Mouse (Mus musculus): ENCODE measurements at regions not wholly inside any gene's neighbourhood (a gene's known extent, or its start where the extent isn't known, plus 50 kb on each side); places are given as distances from the start of the nearest gene placed in this dataset.

DNA sequence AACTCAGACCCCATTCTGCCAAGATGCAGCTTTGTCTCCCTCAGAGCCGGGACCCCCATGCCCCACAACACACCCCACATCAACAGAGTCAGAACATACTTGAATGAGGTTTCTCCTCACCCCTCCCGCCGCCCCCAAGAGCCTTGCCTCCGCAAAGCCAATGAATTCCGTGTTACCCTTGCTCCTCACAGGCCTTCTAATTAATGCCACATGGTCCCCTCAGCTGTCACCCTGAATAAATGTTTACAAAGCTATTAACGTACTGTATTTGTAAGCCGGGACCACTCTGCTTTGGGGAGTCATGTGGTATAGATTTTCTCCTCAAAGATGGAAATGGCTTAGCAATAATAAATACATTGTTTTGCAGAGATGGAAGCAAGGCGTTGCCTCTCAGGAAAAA, 140.5 kb upstream of the Tbx3 start:
- DNase-seq, result no peak

DNA sequence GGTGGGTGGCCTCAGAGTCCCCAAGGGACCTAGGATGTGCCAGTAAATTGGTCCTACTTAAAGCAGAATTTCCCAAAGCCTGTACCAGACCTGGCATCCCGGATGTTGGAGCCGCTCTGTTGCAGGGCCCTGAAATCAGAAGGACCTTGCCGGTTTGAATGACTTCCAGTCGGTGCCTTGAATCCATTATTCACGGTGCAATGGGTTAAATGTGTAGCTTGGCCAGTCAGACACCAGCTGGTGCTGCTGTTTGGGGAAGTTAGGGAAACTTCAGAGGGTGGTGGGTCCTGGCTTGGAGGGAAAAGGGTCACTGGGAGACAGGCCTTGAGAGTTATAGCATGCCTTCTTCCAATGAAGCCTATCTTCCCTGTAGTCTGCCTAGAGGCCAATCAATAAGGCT, 135.5 kb upstream of the Tbx3 start:
- DNase-seq, result no peak

DNA sequence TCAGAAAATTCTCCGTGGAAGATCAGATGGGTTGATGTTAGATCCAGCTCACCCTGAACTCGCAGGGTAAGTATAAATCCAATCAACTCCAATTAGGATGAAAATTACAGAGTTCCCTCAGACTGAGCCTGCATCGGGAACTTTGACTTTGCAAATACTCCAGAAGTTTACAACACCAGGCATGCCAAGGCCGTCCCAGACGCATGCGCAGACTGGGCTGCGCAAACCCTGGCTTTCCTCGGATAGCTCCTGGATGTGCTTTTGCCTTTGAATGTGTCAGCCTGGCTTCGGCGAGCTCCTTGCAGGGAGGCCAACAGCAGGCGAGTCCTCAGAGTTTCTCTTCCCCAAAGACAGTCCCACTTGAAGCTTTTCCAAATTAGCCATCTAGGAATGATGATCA, 127.6 kb upstream of the Tbx3 start:
- peak; percentile 34 for DNase-seq

DNA sequence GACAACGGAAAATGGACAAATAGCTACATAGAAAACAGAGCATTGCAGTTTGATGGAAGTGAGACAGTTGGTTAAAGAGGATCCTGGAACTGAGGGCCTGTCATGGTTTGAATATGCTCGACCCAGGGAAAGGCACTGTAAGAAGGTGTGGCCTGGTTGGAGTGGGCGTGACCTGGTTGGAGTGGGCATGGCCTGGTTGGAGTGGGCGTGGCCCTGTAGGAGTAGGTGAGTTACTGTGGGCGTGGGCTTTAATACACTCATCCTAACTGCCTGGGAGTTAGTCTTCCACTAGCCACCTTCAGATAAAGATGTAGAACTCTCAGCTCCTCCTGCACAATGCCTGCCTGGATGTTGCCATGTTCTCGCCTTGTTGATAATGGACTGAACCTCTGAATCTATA, 126.8 kb upstream of the Tbx3 start:
- no peak for DNase-seq

DNA sequence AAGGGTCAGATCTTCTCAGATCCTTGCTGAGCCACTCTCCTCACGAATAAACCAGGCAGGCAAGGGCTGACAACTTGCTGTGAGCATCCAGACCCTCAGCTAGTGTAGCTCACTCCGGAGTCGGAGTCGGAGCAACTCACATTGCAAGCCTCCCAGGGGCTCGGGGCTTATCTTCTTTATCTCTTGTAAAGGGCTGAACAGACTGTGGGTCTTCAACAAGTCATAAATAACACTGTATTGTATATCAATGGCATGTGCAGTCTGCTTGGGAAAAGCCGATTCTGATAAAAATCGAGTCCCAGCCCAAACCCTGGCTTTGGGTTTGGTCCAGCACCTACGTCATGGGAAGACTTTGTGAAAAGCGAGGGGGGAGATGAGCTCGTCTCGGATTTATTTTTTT, 125.8 kb upstream of the Tbx3 start:
- peak; percentile 33 for DNase-seq

DNA sequence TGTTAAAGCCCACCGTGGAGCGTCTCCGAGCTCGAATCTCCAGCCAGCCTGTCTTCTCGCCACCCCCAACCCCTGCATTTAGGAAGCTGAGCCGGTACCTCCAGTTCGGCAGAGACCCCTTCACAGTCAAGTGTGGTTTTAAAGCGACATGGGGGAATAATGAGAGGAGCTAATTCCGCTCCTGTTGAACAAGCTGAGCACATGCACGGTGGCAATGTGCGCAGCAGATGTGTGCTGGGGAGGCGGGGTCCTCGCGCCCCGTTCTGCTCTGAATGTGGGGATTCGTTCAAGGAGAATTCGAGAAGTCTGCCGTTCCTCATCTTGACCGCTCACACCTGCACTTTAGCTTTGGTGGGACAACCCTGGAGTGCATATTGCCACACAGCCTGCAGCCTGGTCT, 123.4 kb upstream of the Tbx3 start:
- no peak for DNase-seq

DNA sequence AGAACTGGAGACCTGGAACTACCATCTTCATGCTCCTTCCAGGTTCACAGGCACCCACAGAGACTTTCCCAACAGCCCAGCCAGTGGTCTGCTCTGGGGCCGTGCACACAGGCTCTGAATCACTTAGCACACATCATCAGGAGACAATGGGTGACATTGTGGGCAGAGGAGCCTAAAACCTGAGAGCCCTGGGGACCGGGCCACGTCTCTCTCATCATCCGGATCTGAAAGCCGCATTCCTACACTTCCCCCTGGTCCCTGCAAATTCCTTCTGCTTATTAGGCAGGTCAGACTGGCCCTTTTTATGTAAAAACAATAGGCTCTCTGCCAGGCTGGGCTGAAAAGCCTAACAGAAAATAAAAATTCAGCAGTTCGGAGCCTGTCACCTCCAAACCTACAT, 119.6 kb upstream of the Tbx3 start:
- DNase-seq, result no peak

DNA sequence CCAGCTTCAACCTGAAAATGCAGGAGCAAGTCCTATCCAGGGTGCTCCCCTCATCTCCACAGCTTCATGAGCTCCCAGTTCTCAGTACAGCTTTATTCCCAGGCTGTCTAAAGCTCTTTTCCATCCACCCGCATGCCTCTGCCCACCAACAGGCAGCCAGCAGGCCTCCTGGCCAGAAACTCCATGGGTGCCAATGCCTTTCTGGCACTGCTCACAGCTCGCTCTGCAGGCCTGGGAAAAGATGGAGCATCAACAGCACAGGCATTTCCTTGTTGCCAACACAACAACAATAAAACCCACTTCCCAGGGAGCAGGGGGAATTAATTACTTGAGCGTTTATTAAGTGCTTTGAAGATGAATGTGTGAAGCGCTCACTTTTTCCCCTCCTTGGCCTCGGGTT, 117.0 kb upstream of the Tbx3 start:
- peak; percentile 44 for DNase-seq

DNA sequence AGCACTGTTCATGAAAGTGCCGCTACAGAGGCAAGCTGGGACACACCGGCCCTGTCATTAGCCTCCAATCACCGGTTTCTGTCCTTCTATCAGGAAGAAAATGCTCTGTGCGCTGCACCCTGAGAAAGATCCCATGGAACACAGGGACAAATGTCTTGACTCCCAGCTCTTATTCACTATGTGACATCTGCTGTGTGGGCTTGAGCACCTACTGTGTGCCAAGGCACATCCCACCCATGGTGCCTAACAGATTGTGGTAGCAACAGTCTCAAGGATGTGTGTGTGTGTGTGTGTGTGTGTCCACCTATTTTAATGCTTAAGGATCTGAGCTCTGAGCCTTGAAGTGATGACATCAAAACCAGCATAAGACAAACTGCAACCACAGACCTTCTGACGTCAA, 113.4 kb upstream of the Tbx3 start:
- DNase-seq, result no peak

DNA sequence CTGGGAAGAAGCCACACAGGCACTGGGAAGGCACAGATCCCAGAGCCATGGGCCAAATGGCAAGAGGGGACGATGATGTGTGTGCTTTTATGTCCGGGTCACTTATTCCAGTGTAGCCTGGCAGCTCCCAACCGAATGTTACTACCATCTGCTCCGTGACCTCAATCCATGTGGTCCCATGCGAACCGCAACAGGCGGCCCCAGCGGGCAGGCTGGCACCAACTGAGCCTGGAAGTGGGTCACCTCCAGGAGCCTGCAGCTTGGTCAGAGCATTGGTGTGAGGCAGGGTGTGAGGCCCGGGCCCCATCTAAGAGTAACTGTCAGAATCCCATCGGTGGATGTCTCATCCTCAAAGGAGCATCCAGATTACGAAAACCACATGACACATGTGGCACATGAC, 110.8 kb upstream of the Tbx3 start:
- no peak for DNase-seq

DNA sequence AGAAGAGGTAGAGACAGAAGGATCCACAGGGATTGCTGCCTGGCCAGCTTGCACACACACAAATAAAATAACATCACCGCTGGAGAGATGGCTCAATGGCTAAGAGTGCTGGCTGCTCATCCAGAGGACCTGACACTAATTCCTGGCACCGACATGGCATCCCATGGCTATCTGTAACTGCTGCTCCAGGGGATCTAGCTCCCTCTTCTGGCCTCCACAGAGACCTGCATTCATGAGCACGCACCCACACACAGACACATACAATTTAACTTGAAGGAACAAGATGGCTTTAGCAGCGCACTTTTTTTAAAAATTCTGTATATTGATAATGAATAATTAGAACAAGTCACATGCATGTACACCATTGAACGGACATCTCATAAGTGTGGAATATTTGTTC, 110.1 kb upstream of the Tbx3 start:
- DNase-seq, result no peak

DNA sequence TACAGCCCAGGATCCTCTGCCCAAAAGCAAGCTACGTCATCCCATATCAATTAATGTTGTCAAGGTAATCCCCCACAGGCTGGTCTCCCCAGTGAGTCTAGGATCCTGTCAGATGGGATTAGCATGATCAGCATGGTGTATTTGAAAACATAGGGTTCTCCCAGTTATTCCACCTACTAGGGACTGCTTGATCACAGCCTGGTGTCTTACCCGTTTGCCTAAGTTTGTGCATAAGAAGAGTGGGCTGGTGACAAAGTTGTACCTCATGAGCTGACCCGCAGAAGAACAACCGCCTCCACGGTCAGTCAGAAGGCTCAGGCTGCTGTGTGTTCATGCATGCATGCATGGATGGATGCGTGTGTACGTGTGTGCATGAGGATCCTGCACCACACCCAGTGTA, 108.9 kb upstream of the Tbx3 start:
- DNase-seq, result no peak

DNA sequence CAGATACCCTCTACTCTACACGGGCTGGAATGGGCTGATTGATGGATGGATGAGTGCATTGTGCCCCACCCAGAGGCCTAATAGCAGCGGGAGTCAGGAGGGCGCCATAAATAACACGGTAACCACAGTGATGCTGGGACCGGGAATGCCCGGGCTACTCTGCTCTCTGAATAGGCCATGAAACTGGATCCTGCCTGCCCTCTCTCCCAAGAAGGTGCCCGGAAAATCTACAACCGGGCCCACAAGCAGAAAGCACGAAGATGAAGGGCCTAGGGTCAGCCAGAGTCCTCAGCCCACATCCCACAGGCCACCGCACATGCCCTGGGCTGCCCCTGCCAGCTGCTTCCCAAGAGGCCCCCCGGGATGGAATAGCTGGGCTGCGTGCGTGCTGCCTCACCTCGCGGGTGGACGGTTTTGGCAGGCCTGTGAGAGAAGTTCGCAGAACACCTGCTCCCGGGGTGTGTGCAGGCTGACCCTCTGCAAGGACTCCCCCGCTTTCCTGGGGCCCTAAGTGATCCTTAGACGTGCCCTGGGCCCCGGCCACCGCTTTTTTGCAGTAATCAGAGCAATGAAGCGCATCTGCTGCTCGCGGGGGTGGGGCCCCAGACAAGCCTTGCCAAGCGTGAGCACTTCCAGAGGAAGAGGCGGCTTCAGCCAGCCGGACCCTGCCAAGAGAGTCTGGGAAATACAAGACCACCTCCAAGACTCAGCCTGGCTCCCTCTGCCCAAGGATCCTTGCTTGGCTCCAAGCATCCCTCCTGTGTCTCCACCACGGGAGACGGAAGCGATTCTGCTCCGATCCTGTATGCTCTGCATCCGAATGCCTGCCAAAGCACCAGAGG, 106.7 kb upstream of the Tbx3 start:
- DNase-seq, result peak; percentile 39

DNA sequence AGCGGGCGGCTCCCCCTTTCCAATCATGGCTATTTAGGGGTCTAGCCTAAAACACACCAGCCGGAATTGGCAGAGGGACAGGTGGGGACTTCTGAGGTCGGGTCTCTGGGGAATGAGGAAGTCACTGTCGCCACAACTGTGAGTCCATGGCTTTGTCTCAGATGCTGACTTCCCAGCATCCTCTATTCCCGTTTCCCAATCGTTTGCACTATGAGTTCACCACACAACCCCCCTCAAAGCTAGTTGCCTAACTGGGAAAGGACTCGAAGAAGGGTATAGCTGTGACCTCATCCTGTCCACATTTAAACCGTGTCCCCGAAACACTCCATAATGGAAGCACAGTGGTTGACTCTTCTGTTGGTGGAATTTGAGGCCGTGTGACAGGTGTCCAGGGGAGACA, 102.8 kb upstream of the Tbx3 start:
- DNase-seq, result no peak

DNA sequence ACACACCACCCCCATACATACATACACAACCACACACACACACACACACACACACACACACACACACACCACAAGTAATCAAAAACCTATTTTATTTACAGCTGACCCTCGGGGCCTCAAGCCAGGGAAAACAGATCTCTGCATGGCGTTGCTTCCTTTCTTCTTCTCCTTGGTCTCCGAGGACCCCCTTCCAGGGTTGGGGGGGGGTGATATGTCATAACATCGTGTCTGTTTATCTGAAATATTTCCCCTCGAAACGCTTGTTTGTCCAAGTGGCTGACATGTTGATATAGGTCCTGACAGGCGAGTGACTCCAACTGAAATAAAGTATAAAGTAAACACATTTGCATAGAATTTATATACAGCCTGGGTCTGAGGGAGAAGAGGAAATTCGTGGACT, 100.4 kb upstream of the Tbx3 start:
- DNase-seq, result peak; percentile 67

DNA sequence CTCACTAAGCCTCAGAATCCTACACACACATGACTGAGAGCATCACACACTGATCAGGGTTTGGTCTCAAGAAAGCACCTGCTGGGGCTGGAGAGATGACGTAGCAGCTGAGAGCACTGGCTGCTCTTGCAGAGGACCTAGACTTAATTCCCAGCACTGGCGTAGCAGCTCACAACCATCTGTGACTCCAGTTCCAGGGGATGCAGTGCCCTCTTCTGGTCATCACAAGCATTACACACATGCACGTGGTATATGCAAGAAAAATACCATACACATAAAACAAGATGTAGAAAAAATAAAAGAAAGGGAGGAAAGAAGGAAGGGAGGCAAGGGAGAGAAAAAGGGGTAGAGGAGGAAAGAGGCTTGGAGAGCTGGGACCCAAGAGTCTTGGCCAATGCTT, 98.8 kb upstream of the Tbx3 start:
- no peak for DNase-seq

DNA sequence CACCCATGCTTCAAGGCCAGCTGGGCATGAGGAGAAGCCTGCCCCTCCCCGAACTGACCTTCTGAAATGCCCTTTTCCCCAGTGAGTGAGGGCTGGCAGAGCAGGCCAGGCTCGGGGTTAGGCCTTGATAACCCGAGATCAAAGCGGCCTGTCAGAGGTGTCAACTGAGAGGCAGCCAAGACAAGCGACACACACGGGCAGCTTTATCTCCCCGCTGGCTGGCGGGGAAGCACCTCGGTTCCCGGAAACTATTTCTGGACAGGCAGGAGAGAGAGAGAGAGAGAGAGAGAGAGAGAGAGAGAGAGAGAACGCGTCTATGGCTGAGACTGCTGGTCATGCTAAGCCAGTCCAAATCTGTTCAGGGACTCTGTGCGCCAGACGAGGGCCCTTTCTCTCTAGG, 95.3 kb upstream of the Tbx3 start:
- no peak for DNase-seq

DNA sequence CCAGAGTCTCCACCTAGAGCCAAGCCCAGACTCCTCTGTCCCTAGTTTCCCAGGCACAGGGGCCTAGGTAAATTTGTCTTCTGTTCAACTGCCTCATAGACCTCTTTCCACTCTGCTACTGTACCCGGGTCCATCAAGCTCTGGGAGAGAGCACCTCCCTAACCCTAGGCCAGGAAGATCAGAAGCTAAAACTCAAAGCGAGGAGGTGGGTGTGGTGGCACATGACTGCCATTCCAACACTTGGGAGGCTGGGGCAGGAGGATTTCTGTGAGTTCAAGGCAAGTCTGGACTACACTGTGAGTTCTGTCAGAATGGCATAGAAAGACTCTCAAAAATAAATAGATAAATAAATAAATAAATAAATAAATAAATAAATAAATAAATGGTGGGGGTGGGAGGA, 91.2 kb upstream of the Tbx3 start:
- DNase-seq, result no peak

DNA sequence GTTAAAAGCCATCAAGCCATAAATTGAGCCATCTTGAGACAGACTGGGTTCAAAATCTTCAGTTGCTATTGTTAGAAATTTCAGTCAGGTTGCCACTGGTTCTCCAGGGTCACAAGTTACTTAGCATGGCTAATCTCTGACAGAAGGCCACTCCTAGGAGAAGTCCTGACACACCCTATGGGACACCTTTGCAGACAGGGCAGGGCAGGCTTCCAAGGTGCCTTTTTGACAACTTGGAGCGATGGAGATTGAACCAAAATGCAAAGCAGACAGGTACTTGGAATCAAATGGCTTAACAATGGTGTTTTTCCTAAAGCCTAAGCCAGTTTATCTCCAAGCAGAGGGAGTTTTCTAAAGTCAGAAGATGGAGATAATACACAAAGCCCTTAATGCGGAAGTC, 90.7 kb upstream of the Tbx3 start:
- DNase-seq, result no peak

DNA sequence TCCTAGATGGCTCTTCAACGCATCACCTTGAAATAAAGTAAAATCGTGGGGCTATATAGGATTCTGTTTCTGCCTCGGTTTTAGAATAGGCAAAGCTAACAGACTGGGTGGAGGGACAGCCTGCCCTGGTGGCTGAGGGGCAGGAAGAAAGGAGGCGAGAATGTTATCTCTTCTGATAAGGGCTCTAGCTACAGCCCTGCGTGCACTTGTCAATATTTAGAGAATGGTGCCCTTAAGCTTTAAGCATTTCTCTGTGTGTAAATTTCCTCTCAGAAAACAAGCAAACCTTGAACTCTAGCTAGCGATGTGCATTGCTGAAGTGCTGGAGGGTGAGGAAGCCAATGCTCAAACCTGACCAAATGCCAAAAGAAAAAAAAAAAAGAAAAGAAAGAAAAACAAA, 90.1 kb upstream of the Tbx3 start:
- DNase-seq, result no peak

DNA sequence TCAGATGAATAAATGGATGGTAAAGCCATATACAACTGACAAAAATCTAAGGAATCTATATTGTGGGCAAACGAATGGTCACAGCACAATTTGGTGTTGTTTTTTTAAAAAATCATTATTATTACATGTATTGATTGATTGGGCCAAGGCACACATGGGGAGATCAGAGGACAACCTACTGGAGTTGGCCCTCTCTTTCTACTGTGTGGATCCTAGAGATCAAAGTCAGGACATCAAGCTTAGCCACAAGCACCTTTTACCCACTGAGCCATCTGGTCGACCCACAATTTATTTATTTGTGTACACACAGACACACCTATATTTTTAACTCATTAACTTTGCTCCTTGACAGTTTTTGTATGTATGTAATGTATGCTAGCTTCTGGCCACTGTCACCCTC, 89.7 kb upstream of the Tbx3 start:
- DNase-seq, result no peak

DNA sequence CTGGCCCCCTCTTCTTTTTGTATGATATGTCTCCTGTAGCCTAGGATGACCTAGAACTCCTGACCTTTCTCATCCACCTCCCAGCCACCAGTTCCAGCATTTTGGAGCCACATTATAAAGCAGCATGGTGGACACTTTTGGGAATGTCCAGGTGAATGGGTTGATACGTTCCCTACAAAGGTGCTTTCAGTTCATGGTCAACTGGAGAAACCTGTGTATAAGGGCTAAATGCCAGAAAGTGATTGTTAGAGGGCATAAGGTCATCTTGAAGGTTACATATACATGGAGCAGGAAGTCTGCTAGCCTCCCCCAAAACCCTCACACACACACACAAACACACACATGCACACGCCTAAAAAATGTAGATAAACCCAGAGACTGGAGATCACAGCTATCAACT, 86.1 kb upstream of the Tbx3 start:
- no peak for DNase-seq

DNA sequence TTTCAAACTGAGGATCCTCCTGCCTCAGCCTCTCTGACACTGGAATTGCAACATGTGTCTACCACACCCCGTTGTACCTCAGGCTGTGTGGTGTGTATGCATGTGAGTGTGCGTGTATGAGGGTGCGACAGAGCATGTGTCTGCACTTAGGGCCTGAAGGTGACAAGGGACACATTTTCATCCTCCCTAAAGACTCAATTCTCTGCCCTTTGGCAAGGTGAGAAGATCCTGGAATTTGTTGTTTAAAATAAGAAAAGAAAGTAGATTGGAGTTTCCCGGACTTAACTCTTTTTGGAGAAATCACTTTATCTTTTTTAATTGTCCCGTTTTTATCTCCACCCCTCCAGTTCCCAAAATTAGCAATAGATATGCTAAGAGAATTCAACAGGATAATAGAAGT, 85.6 kb upstream of the Tbx3 start:
- DNase-seq, result no peak

DNA sequence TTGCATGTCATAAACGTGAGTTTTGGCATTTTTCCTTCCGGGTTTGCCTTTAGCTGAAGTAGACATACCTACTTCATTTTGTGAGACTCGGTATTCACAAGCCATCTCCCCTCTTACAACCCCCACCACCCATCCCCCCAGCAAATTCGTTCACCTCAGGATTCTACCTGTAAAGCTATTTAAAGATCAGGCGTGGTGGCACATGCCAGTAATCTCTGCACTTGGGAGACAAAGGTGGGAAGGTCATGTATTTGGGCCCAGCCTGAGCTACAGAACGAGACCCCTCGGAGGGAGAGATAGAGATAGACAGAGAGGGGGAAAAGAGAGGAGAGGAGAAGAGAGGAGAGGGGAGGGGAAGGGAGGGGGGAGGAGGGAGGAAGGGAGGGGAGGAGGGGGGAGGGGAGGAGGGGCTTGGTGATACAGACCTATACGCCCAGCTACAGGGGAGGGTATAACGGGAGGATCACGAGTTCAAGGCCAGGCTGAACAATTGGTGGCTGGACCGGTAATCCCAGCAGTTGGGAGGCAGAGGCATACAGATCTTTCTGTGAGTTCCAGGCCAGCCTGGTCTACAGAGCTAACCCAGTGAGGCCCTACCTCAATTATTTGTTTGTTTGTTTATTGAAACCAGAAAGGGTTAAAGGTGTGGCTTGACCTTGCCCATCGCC, 83.9 kb upstream of the Tbx3 start:
- DNase-seq, result no peak

DNA sequence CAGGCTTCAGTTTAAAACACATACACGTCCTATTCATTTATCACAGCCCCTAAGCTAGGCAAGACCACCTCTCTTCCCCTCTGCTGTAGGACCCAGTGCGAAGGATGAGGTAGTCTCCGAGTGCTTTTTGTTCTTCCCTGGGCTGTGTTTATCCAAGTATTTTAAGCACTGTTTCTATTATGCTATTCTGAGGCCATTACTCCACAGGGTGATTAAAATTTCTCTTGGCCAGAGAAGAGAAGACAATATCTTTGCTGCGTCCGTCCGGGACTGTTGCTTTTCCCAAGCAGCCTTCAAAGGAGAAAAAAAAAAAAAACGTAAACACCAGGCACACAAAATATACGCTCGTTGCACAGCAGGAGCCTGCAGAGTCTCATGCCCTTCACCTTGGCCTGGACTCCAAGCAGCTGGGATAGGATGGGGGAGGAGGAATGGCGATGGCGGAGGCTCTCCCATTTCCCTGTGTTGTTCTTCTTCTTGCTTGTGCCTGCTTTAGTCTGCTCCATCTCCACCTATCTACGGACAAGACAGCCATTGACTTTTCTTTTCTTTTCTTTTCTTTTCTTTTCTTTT, 83.1 kb upstream of the Tbx3 start:
- DNase-seq, result peak; percentile 50
